Mouse (Mus musculus) cerebellum, postnatal 4 days (tissue): ENCODE measurements around the gene Manba.
A peak's percentile ranks its signal among the peaks of the same experiment; 100 is the strongest.

Source experiments
- DNase-seq, 2 experiments: peaks; one replicate each; pipeline ENCODE4 v3.0.0; 2022; ENCODE audit warnings: low spot score in 2 of 2, mixed read lengths in 1 of 2

Gene Manba

GRCm38 (mm10) chr3:135581606-135582117 lies 96.3 kb downstream of the Manba start:
- peak in 1 of 2 experiments; percentile 26 for DNase-seq

GRCm38 (mm10) chr3:135582246-135582645 lies 96.8 kb downstream of the Manba start:
- DNase-seq: no peak

GRCm38 (mm10) chr3:135585482-135585881 lies 100.1 kb downstream of the Manba start:
- DNase-seq: no peak

GRCm38 (mm10) chr3:135586060-135586459 lies 100.6 kb downstream of the Manba start:
- DNase-seq: no peak

- DNase-seq: no peak
Measured at GRCm38 (mm10) chr3:135586471-135586880, 101.1 kb downstream of the Manba start.

GRCm38 (mm10) chr3:135590471-135590870 lies 105.1 kb downstream of the Manba start:
- DNase-seq: no peak

GRCm38 (mm10) chr3:135591376-135591775 lies 106.0 kb downstream of the Manba start:
- DNase-seq: no peak

- DNase-seq: no peak
Measured at GRCm38 (mm10) chr3:135592011-135592410, 106.6 kb downstream of the Manba start.

GRCm38 (mm10) chr3:135594238-135594917 lies 109.0 kb downstream of the Manba start:
- no peak for DNase-seq

- DNase-seq: no peak
Measured at GRCm38 (mm10) chr3:135597014-135597413, 111.6 kb downstream of the Manba start.

- no peak for DNase-seq
Measured at GRCm38 (mm10) chr3:135598355-135598754, 112.9 kb downstream of the Manba start.

- no peak for DNase-seq
Measured at GRCm38 (mm10) chr3:135602731-135603130, 117.3 kb downstream of the Manba start.

GRCm38 (mm10) chr3:135604626-135605417 lies 119.4 kb downstream of the Manba start:
- no peak for DNase-seq

- DNase-seq: no peak
Measured at GRCm38 (mm10) chr3:135605474-135605873, 120.1 kb downstream of the Manba start.

- no peak for DNase-seq
Measured at GRCm38 (mm10) chr3:135606592-135606991, 121.2 kb downstream of the Manba start.

- no peak for DNase-seq
Measured at GRCm38 (mm10) chr3:135607021-135607420, 121.6 kb downstream of the Manba start.

- no peak for DNase-seq
Measured at GRCm38 (mm10) chr3:135607660-135608473, 122.5 kb downstream of the Manba start.

- no peak for DNase-seq
Measured at GRCm38 (mm10) chr3:135610221-135610620, 124.8 kb downstream of the Manba start.

GRCm38 (mm10) chr3:135614376-135614775 lies 129.0 kb downstream of the Manba start:
- no peak for DNase-seq

GRCm38 (mm10) chr3:135616730-135617129 lies 131.3 kb downstream of the Manba start:
- DNase-seq: no peak
